Mouse (Mus musculus): Measurements from ENCODE around the gene Cdadc1. TPM values are rescaled to one million over a fixed set of nuclear protein-coding genes. Genes with fewer than 3 reads are reported as not detected.

Gene Cdadc1
- polyA plus RNA-seq, 1 experiment from 2014 or later: 32.0 TPM

- DNase-seq (ENCODE audit: low spot score) (no peak), ATAC-seq (replicated peaks; ENCODE audit: insufficient number of reproducible peaks, low FRiP score, low TSS enrichment, low read depth) (no peak)
- Histone ChIP-seq H3K36me3 (replicated peaks; ENCODE audit: control insufficient read depth, insufficient read depth, low read depth, low read length) (no peaks in the 10 kb centered on the region), H3K27me3 (ENCODE audit: control insufficient read depth, insufficient read depth, low read length) (no peaks in the 10 kb centered on the region), H3K4me3 (ENCODE audit: low read depth, low read length) (no peak overlapping the region), H3K9ac (replicated peaks; ENCODE audit: low read length) (no peak overlapping the region), H3K27ac (replicated peaks; ENCODE audit: low read depth, low read length) (no peak overlapping the region), H3K4me2 (ENCODE audit: low read depth, low read length) (no peak overlapping the region), H3K9me3 (replicated peaks; ENCODE audit: control insufficient read depth, low read length) (no peaks in the 10 kb centered on the region), H3K4me1 (ENCODE audit: control insufficient read depth, insufficient read depth, low read length) (no peaks in the 10 kb centered on the region)
- 86% methylated on average over 6 of the region's 6 CpGs for WGBS
These were observed 48.7 kb downstream of the Cdadc1 start for GRCm38 (mm10) chr14:59549106-59549505.

DNA sequence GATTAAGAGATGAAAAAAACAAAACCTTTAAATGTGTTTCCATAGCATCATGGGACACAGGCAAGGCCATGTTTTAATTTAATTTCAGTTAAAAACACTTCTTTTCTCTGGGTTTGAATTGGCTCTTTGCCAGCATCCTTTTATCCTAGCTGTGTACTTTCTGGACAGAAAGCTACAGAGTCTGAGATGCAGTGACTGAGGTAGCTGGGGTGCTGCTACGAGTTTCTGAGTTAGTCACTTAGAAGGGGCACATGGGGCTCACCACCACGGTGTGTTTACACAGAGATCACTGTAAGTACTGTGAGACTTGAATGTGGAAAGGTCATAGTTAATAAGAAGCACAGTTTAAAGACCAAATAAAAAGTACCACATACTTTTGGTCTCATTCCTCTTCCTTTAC lies 49.2 kb downstream of the Cdadc1 start:
- Histone ChIP-seq H3K27me3 (ENCODE audit: control insufficient read depth, insufficient read depth, low read length) (no peaks in the 10 kb centered on the region), H3K4me1 (ENCODE audit: control insufficient read depth, insufficient read depth, low read length) (no peaks in the 10 kb centered on the region), H3K36me3 (replicated peaks; ENCODE audit: control insufficient read depth, insufficient read depth, low read depth, low read length) (no peaks in the 10 kb centered on the region), H3K9ac (replicated peaks; ENCODE audit: low read length) (no peak overlapping the region), H3K4me3 (ENCODE audit: low read depth, low read length) (no peak overlapping the region), H3K9me3 (replicated peaks; ENCODE audit: control insufficient read depth, low read length) (no peaks in the 10 kb centered on the region), H3K27ac (replicated peaks; ENCODE audit: low read depth, low read length) (no peak overlapping the region), H3K4me2 (ENCODE audit: low read depth, low read length) (no peak overlapping the region)
- 60% methylated on average over 2 of the region's 2 CpGs for WGBS
- no peak for DNase-seq (ENCODE audit: low spot score)
- ATAC-seq (replicated peaks; ENCODE audit: insufficient number of reproducible peaks, low FRiP score, low TSS enrichment, low read depth): no peak

- Histone ChIP-seq H3K9ac (replicated peaks; ENCODE audit: low read length) (no peak overlapping the region), H3K4me2 (ENCODE audit: low read depth, low read length) (no peak overlapping the region), H3K36me3 (replicated peaks; ENCODE audit: control insufficient read depth, insufficient read depth, low read depth, low read length) (no peaks in the 10 kb centered on the region), H3K27ac (replicated peaks; ENCODE audit: low read depth, low read length) (no peak overlapping the region), H3K4me1 (ENCODE audit: control insufficient read depth, insufficient read depth, low read length) (no peaks in the 10 kb centered on the region), H3K4me3 (ENCODE audit: low read depth, low read length) (no peak overlapping the region), H3K27me3 (ENCODE audit: control insufficient read depth, insufficient read depth, low read length) (no peaks in the 10 kb centered on the region), H3K9me3 (replicated peaks; ENCODE audit: control insufficient read depth, low read length) (no peaks in the 10 kb centered on the region)
- ATAC-seq (replicated peaks; ENCODE audit: insufficient number of reproducible peaks, low FRiP score, low TSS enrichment, low read depth) (no peak), DNase-seq (ENCODE audit: low spot score) (no peak)
- WGBS: 55% methylated on average over 5 of the region's 5 CpGs
These were observed 50.2 kb downstream of the Cdadc1 start for GRCm38 (mm10) chr14:59547530-59547929.

GRCm38 (mm10) chr14:59546162-59546880 lies 51.4 kb downstream of the Cdadc1 start:
- no peak overlapping the region for H3K4me2 ChIP-seq (ENCODE audit: low read depth, low read length)

GRCm38 (mm10) chr14:59543956-59544355 lies 53.8 kb downstream of the Cdadc1 start:
- WGBS: 70% methylated on average over 5 of the region's 5 CpGs

More at GRCm38 (mm10) chr14:59546162-59546880, 51.4 kb downstream of the Cdadc1 start:
- Histone ChIP-seq H3K36me3 (replicated peaks; ENCODE audit: control insufficient read depth, insufficient read depth, low read depth, low read length) (no peaks in the 10 kb centered on the region), H3K27ac (replicated peaks; ENCODE audit: low read depth, low read length) (no peak overlapping the region), H3K4me1 (ENCODE audit: control insufficient read depth, insufficient read depth, low read length) (no peaks in the 10 kb centered on the region), H3K4me3 (ENCODE audit: low read depth, low read length) (no peak overlapping the region), H3K27me3 (ENCODE audit: control insufficient read depth, insufficient read depth, low read length) (no peaks in the 10 kb centered on the region), H3K9me3 (replicated peaks; ENCODE audit: control insufficient read depth, low read length) (no peaks in the 10 kb centered on the region), H3K9ac (replicated peaks; ENCODE audit: low read length) (no peak overlapping the region)
- DNase-seq (ENCODE audit: low spot score) (no peak), ATAC-seq (replicated peaks; ENCODE audit: insufficient number of reproducible peaks, low FRiP score, low TSS enrichment, low read depth) (no peak)
- WGBS: 85% methylated on average over 7 of the region's 7 CpGs

DNA sequence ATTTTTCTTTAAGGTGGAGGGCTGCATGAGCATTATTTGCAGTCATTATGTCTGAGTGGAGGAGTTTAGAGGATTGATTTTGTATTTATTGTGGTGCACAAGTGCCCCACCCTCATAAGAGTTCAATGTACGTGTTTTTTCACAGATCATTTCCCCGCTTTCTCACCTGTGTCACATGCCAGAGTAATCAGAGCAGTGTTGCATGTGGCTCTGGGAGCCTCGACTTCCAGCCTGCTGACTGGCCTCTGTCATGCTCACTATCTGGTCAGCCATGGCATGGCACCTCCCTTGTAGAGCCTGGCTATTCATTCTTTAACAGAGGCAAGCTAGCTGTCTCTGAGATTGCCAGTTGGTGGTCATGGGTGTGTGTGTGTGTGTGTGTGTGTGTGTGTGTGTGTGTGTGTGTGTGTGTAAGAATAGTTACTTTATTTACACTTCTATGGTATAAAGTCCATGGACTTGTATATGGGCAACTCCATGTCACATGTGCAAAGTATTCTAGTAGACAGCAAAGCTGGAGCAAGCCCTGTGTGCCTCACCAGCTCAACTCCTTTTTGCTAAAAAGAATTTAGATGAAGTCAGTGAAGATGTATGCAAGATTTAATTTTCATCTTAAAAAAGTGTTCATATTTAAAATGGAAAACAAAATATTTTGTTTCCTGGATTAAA lies 54.5 kb downstream of the Cdadc1 start:
- ATAC-seq (replicated peaks; ENCODE audit: insufficient number of reproducible peaks, low FRiP score, low TSS enrichment, low read depth): no peak
- Histone ChIP-seq H3K4me1 (ENCODE audit: control insufficient read depth, insufficient read depth, low read length) (no peaks in the 10 kb centered on the region), H3K27me3 (ENCODE audit: control insufficient read depth, insufficient read depth, low read length) (no peaks in the 10 kb centered on the region), H3K4me2 (ENCODE audit: low read depth, low read length) (no peak overlapping the region), H3K4me3 (ENCODE audit: low read depth, low read length) (no peak overlapping the region), H3K27ac (replicated peaks; ENCODE audit: low read depth, low read length) (no peak overlapping the region), H3K36me3 (replicated peaks; ENCODE audit: control insufficient read depth, insufficient read depth, low read depth, low read length) (no peaks in the 10 kb centered on the region), H3K9me3 (replicated peaks; ENCODE audit: control insufficient read depth, low read length) (no peaks in the 10 kb centered on the region), H3K9ac (replicated peaks; ENCODE audit: low read length) (no peak overlapping the region)
- no peak for DNase-seq (ENCODE audit: low spot score)
- WGBS: 83% methylated on average over 3 of the region's 3 CpGs

More at GRCm38 (mm10) chr14:59543956-59544355, 53.8 kb downstream of the Cdadc1 start:
- DNase-seq (ENCODE audit: low spot score) (no peak), ATAC-seq (replicated peaks; ENCODE audit: insufficient number of reproducible peaks, low FRiP score, low TSS enrichment, low read depth) (no peak)
- no peaks in the 10 kb centered on the region for H3K27me3 ChIP-seq (ENCODE audit: control insufficient read depth, insufficient read depth, low read length)
- H3K27ac ChIP-seq (replicated peaks; ENCODE audit: low read depth, low read length): no peak overlapping the region
- H3K4me3 ChIP-seq (ENCODE audit: low read depth, low read length): no peak overlapping the region
- no peak overlapping the region for H3K4me2 ChIP-seq (ENCODE audit: low read depth, low read length)
- no peak overlapping the region for H3K9ac ChIP-seq (replicated peaks; ENCODE audit: low read length)
- H3K9me3 ChIP-seq (replicated peaks; ENCODE audit: control insufficient read depth, low read length): no peaks in the 10 kb centered on the region
- H3K36me3 ChIP-seq (replicated peaks; ENCODE audit: control insufficient read depth, insufficient read depth, low read depth, low read length): no peaks in the 10 kb centered on the region
- H3K4me1 ChIP-seq (ENCODE audit: control insufficient read depth, insufficient read depth, low read length): no peaks in the 10 kb centered on the region

DNA sequence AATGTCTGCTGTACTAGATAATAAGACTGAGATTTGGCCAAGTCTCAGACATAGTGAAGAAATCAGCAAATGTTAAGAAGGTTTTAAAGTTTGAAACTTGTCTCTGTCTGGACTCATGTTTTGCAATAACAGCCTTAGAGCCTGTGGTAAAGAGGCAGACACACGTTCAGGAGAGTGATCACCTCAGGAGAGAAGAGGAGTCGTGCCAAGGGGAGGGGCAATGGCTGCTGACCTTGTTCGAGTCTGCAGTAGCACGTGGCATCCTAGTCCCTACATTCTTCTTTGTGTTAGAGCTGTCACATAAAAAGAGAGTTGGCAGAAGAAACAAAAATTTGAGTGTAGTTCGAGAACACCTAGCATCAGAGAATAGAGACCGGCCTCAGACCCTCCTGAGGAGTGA lies 57.0 kb downstream of the Cdadc1 start:
- 82% methylated on average over 6 of the region's 6 CpGs for WGBS
- no peak for DNase-seq (ENCODE audit: low spot score)

DNA sequence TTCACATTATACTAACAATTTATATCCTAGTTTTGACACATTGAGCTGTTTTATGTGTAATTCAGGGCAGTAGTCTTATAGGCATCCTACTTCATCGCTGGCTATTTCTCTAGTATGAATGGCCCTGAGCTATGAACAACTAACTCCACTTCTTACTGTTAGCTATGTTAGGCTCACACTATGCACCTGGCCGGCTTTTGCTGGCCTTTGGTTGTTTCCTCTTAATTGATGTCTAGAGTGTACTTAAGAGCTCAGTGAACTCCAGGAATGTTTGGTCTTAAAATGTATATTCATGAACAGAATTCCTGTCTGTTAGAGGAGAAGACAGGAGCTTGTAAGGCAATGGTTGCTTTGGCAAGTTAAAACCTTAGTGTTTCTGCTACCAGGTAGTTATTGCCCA lies 57.5 kb downstream of the Cdadc1 start:
- H3K9me3 ChIP-seq (replicated peaks; ENCODE audit: control insufficient read depth, low read length): no peaks in the 10 kb centered on the region
- WGBS: 90% methylated on average over 2 of the region's 2 CpGs
- H3K9ac ChIP-seq (replicated peaks; ENCODE audit: low read length): no peak overlapping the region
- no peaks in the 10 kb centered on the region for H3K36me3 ChIP-seq (replicated peaks; ENCODE audit: control insufficient read depth, insufficient read depth, low read depth, low read length)
- no peak for DNase-seq (ENCODE audit: low spot score)
- no peaks in the 10 kb centered on the region for H3K4me1 ChIP-seq (ENCODE audit: control insufficient read depth, insufficient read depth, low read length)
- no peaks in the 10 kb centered on the region for H3K27me3 ChIP-seq (ENCODE audit: control insufficient read depth, insufficient read depth, low read length)
- no peak overlapping the region for H3K4me3 ChIP-seq (ENCODE audit: low read depth, low read length)
- H3K27ac ChIP-seq (replicated peaks; ENCODE audit: low read depth, low read length): no peak overlapping the region
- no peak overlapping the region for H3K4me2 ChIP-seq (ENCODE audit: low read depth, low read length)
- no peak for ATAC-seq (replicated peaks; ENCODE audit: insufficient number of reproducible peaks, low FRiP score, low TSS enrichment, low read depth)

More for the DNA sequence above, 57.0 kb downstream of the Cdadc1 start:
- no peak overlapping the region for H3K9ac ChIP-seq (replicated peaks; ENCODE audit: low read length)
- H3K4me1 ChIP-seq (ENCODE audit: control insufficient read depth, insufficient read depth, low read length): no peaks in the 10 kb centered on the region
- H3K4me3 ChIP-seq (ENCODE audit: low read depth, low read length): no peak overlapping the region
- H3K36me3 ChIP-seq (replicated peaks; ENCODE audit: control insufficient read depth, insufficient read depth, low read depth, low read length): no peaks in the 10 kb centered on the region
- no peak for ATAC-seq (replicated peaks; ENCODE audit: insufficient number of reproducible peaks, low FRiP score, low TSS enrichment, low read depth)
- no peak overlapping the region for H3K27ac ChIP-seq (replicated peaks; ENCODE audit: low read depth, low read length)
- H3K4me2 ChIP-seq (ENCODE audit: low read depth, low read length): no peak overlapping the region
- H3K27me3 ChIP-seq (ENCODE audit: control insufficient read depth, insufficient read depth, low read length): no peaks in the 10 kb centered on the region
- H3K9me3 ChIP-seq (replicated peaks; ENCODE audit: control insufficient read depth, low read length): no peaks in the 10 kb centered on the region

All from embryonic facial prominence, embryonic 11.5 days (tissue).